Mouse (Mus musculus): ENCODE measurements around the gene Ampd3.

DNA sequence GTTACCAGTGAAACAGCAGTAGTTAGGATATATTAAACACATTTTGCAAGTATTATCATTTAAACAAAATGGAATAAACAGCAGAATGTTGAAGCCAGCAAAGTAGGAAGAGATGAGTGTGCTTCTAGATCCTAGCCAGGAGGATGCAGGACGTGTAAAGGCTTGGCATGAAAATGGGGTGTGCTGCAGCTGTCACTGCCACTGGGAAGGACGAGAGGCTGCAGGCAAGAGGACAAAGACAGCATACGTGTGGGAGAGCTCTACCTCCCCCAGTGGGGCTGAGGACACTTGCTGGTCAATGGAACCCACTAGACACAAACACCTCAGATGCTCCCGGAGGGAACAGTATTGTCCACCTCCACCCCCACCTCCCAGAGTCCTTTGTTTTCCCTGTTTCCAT, 17.2 kb upstream of the Ampd3 start:
- no peak for TF ChIP-seq CTCF (IDR thresholded peaks at IDR 0.05; ENCODE audit: control insufficient read depth, insufficient read depth, insufficient replicate concordance, low read depth, low read length)
- no peak for TF ChIP-seq POLR2A (IDR thresholded peaks at IDR 0.05; ENCODE audit: control insufficient read depth, low read depth, low read length)

All from testis, adult 2 months (tissue).